Mouse (Mus musculus) left cerebral cortex, postnatal 14 days (tissue): ENCODE results near the gene Arhgap35. TPM values are rescaled to one million over a fixed set of nuclear protein-coding genes. Genes with fewer than 3 reads are reported as not detected.

Experiments
- DNase-seq, 2 experiments: peaks; one replicate each; pipeline ENCODE4 v3.0.0; 2021 to 2022; ENCODE audit warnings: low spot score in 2 of 2, mixed read lengths in 1 of 2
- intact Hi-C: fragments of 180-260 bp; cut with DNase I; formaldehyde crosslinking; loops from one replicate; pipeline ENCODE4 v1.15.1; 2025
- total RNA-seq, 2 experiments: library from RNA; stranded (reverse); gene quantifications; 2 replicates each; pipeline ENCODE4 v1.2.3; 2021

Gene Arhgap35
- total RNA-seq, 2 experiments from 2014 or later: 138 to 148 TPM

GRCm38 (mm10) chr7:16451656-16452055 is 163.1 kb downstream of the Arhgap35 start:
- no peak for DNase-seq
- intact Hi-C loops: no loop called here

Other genes starting within 250 kb of the Arhgap35 start
- 100 to 1,000 TPM; 103 to 108 TPM for gene Sae1, start 227.2 kb downstream of the Arhgap35 start, total RNA-seq
- 10 to 100 TPM; 55.1 to 55.7 TPM for gene Zc3h4, start 214.1 kb downstream of the Arhgap35 start, total RNA-seq
- gene Tmem160, start 162.2 kb downstream of the Arhgap35 start, total RNA-seq: 10 to 100 TPM; 90.4 to 90.8 TPM
- gene Npas1, start 137.3 kb downstream of the Arhgap35 start, total RNA-seq: 10 to 100 TPM; 13.4 to 14.8 TPM
- gene Ceacam15, start 60.7 kb upstream of the Arhgap35 start, total RNA-seq: not detected
- gene Ceacam9, start 106.9 kb upstream of the Arhgap35 start, total RNA-seq: not detected
- 100 to 1,000 TPM; 349 to 363 TPM for gene Ap2s1, start 123.4 kb upstream of the Arhgap35 start, total RNA-seq
- gene Slc1a5, start 166.3 kb upstream of the Arhgap35 start, total RNA-seq: 1 to 10 TPM; 3.8 to 5.7 TPM
- 100 to 1,000 TPM; 333 to 347 TPM for gene Strn4, start 200.9 kb upstream of the Arhgap35 start, total RNA-seq
- 10 to 100 TPM; 50.3 to 57.2 TPM for gene Fkrp, start 201.7 kb upstream of the Arhgap35 start, total RNA-seq
- 1 to 10 TPM; 9.0 to 9.3 TPM for gene Prkd2, start 227.9 kb upstream of the Arhgap35 start, total RNA-seq